In the genomic region with DNA sequence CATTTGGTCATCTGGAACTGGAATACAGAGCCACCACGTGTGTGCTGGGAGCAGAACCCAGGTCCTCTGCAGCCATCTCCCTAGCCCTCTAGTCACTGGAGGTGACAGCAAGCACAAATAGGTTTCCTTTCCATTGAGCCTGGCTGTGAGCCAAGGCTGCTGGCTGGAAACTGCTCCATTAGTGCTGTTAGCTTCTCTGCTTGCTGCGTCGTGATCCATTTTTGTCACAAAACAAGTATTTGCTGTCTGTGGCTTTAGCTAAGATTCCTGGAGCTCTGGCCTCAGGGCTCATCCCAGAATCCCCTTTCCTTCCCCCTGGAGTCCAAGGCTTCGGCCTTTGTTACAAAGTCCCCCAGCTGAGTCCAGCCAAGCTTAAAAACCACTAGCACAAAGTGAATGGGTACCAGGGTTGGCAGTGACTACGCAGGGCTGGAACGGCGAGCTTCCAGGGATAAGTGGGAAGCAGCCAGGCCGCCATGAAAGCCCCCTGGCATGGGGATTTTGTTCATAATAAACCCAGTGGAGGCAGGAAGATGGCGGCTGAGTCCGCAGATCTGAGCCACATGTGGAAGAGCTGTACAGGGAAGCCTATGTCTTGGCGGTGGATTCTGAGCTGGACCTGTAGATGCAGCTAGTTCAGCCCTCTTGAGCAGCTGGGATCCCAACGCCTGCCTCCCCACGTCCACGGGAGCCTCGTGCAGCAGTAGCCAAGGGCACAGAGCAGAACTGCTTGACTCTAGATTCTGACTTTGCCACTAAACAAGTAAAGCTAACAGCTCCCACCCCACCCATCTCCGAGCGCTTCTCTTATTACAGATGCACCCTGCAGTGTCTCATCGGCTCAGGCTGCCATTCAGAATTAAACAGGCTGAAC, we compare ENCODE assay signal across 9 mouse cellular contexts. TPM values are rescaled to one million over a fixed set of nuclear protein-coding genes. Genes with fewer than 3 reads are reported as not detected.
DNase-seq lines count a peak whose midpoint lies in the region; ATAC-seq and TF ChIP-seq lines count a peak whose summit lies in the region.
"Had no signal": no experiment of that assay in that cellular context is flagged by ENCODE, and none has a peak within 500 bp of the region (broad histone marks: within the 10 kb centered on the region; RNA-seq: fewer than 3 reads in every experiment).

No protein-coding gene starts in this region.

- no peak for TF ChIP-seq EP300 in heart, postnatal 0 days (IDR thresholded peaks at IDR 0.05; ENCODE audit: low read depth)

- H3K4me1 ChIP-seq in heart, postnatal 0 days (ENCODE audit: control insufficient read depth, insufficient read depth) = no peaks in the 10 kb centered on the region
- no peaks in the 10 kb centered on the region for H3K4me1 ChIP-seq in limb, embryonic 14.5 days (ENCODE audit: control insufficient read depth, insufficient read depth, low read length)

- WGBS in heart, postnatal 0 days = 55% methylated on average over 18 of the region's 18 CpGs
- WGBS in limb, embryonic 14.5 days = 53% methylated on average over 18 of the region's 18 CpGs

- no peak for TF ChIP-seq CTCF in heart, postnatal 0 days (IDR thresholded peaks at IDR 0.05; ENCODE audit: low read depth)

- intact Hi-C loops in left cerebral cortex, postnatal 10 days (cut with DNase I) = no loop called here
- intact Hi-C loops in left cerebral cortex, postnatal 25 days (cut with DNase I) = no loop called here
- intact Hi-C loops in gastrocnemius, postnatal 14 days (cut with DNase I; ENCODE audit: low total_unique reads) = no loop called here

- no peak overlapping the region for H3K4me3 ChIP-seq in heart, postnatal 0 days (ENCODE audit: low read depth, low read length)
- no peak overlapping the region for H3K4me3 ChIP-seq in limb, embryonic 14.5 days (replicated peaks; ENCODE audit: low read length)

- TF ChIP-seq POLR2A in limb, embryonic 14.5 days (IDR thresholded peaks at IDR 0.05; ENCODE audit: borderline replicate concordance, extremely low read depth, insufficient read depth, insufficient read length) = no peak

- no peaks in the 10 kb centered on the region for H3K27me3 ChIP-seq in heart, postnatal 0 days (ENCODE audit: control insufficient read depth, insufficient read depth, low read length)
- no peaks in the 10 kb centered on the region for H3K27me3 ChIP-seq in limb, embryonic 14.5 days (ENCODE audit: control insufficient read depth, insufficient read depth, low read length)

- peak overlapping the region; percentile 44 for H3K27ac ChIP-seq in heart, postnatal 0 days (ENCODE audit: low read depth)
- H3K27ac ChIP-seq in limb, embryonic 14.5 days (replicated peaks; ENCODE audit: low read depth, low read length) = peak overlapping the region; percentile 59

- no peaks in the 10 kb centered on the region for H3K9me3 ChIP-seq in heart, postnatal 0 days (replicated peaks; ENCODE audit: control insufficient read depth, low read length)
- H3K9me3 ChIP-seq in limb, embryonic 14.5 days (ENCODE audit: control insufficient read depth, low read length) = no peaks in the 10 kb centered on the region

- DNase-seq in left cerebral cortex, postnatal 10 days (ENCODE audit: extremely low spot score in 1 of 2, low spot score in 2 of 2) = peak; percentile 50 to 53
- DNase-seq in left cerebral cortex, postnatal 25 days (ENCODE audit: low spot score in 2 of 2) = no peak
- peak; percentile 72 for DNase-seq in ZHBTc4 (ENCODE audit: low read depth, low spot score)
- no peak for DNase-seq in heart, postnatal 0 days (ENCODE audit: low spot score)
- peak; percentile 67 for DNase-seq in limb, embryonic 14.5 days (ENCODE audit: low spot score)
- DNase-seq in gastrocnemius, postnatal 14 days = no peak
- no peak for DNase-seq in ovary, postnatal 14 days (ENCODE audit: low spot score)
- no peak for DNase-seq in thymus, postnatal 0 days (ENCODE audit: low spot score)

- H3K4me2 ChIP-seq in heart, postnatal 0 days (ENCODE audit: low read depth, low read length) = no peak overlapping the region
- no peak overlapping the region for H3K4me2 ChIP-seq in limb, embryonic 14.5 days (replicated peaks; ENCODE audit: low read depth, low read length, severe bottlenecking)

- H3K9ac ChIP-seq in heart, postnatal 0 days (replicated peaks; ENCODE audit: low read depth, low read length) = no peak overlapping the region
- H3K9ac ChIP-seq in limb, embryonic 14.5 days (ENCODE audit: low read depth, low read length, severe bottlenecking) = no peak overlapping the region

- ATAC-seq in heart, postnatal 0 days (ENCODE audit: insufficient read depth, low read depth) = no peak
- ATAC-seq in limb, embryonic 14.5 days (ENCODE audit: low FRiP score, low read depth) = no peak

- peaks cover 56% of the 10 kb centered on the region for H3K36me3 ChIP-seq in heart, postnatal 0 days (replicated peaks; ENCODE audit: control insufficient read depth, insufficient read depth, low read length)
- peaks cover 47% of the 10 kb centered on the region for H3K36me3 ChIP-seq in limb, embryonic 14.5 days (ENCODE audit: control insufficient read depth, insufficient read depth, low read length)

RNA-seq across cellular contexts. Expression of a gene that starts 14.3 kb away (rescaled TPM):
- 100 to 1,000 TPM; 308 to 325 TPM for total RNA-seq in left cerebral cortex, postnatal 10 days (2021)
- 100 to 1,000 TPM; 424 to 432 TPM for total RNA-seq in left cerebral cortex, postnatal 25 days (2021)
- 525 and 625 TPM in 2 replicates for total RNA-seq in heart, postnatal 0 days (2014; rRNA removed; ENCODE audit: low replicate concordance)
- 999 and 1,074 TPM in 2 replicates for polyA plus RNA-seq in heart, postnatal 0 days (2015; fragmentation: Nextera tagmentation; extraction: Ambion mirVana)
- 675 and 907 TPM in 2 replicates for polyA plus RNA-seq in limb, embryonic 14.5 days (2012; rRNA removed)
- polyA plus RNA-seq in limb, embryonic 14.5 days (2014; fragmentation: Nextera tagmentation; extraction: Ambion mirVana) = 1,291 and 1,302 TPM in 2 replicates
- total RNA-seq in gastrocnemius, postnatal 14 days (2021) = 100 to 1,000 TPM; 371 to 430 TPM
- polyA plus RNA-seq in thymus, postnatal 0 days (2015; fragmentation: Nextera tagmentation; extraction: Ambion mirVana) = 700 and 780 TPM in 2 replicates

RNA-seq across cellular contexts. Expression of a gene that starts 30.7 kb away (rescaled TPM):
- total RNA-seq in left cerebral cortex, postnatal 10 days (2021) = 10 to 100 TPM; 85.3 to 88.9 TPM
- 100 to 1,000 TPM in 1 of 2 experiments, 10 to 100 TPM in 1; 84.7 to 103 TPM for total RNA-seq in left cerebral cortex, postnatal 25 days (2021)
- total RNA-seq in heart, postnatal 0 days (2014; rRNA removed; ENCODE audit: low replicate concordance) = 13.9 and 17.9 TPM in 2 replicates
- polyA plus RNA-seq in heart, postnatal 0 days (2015; fragmentation: Nextera tagmentation; extraction: Ambion mirVana) = 11.9 and 14.6 TPM in 2 replicates
- 43.3 and 51.3 TPM in 2 replicates for polyA plus RNA-seq in limb, embryonic 14.5 days (2012; rRNA removed)
- 28.5 and 32.3 TPM in 2 replicates for polyA plus RNA-seq in limb, embryonic 14.5 days (2014; fragmentation: Nextera tagmentation; extraction: Ambion mirVana)
- 10 to 100 TPM; 44.4 to 52.1 TPM for total RNA-seq in gastrocnemius, postnatal 14 days (2021)
- 9.8 and 13.6 TPM in 2 replicates for polyA plus RNA-seq in thymus, postnatal 0 days (2015; fragmentation: Nextera tagmentation; extraction: Ambion mirVana)

RNA-seq across cellular contexts. Expression of a gene that starts 49.7 kb away (rescaled TPM):
- not detected for total RNA-seq in left cerebral cortex, postnatal 10 days (2021)
- not detected for total RNA-seq in left cerebral cortex, postnatal 25 days (2021)
- not detected in 2 replicates for total RNA-seq in heart, postnatal 0 days (2014; rRNA removed; ENCODE audit: low replicate concordance)
- not detected in 2 replicates for polyA plus RNA-seq in heart, postnatal 0 days (2015; fragmentation: Nextera tagmentation; extraction: Ambion mirVana)
- polyA plus RNA-seq in limb, embryonic 14.5 days (2012; rRNA removed) = 0.14 and 0.26 TPM in 2 replicates
- 0.14 TPM in 1 of 2 replicates, not detected in the other for polyA plus RNA-seq in limb, embryonic 14.5 days (2014; fragmentation: Nextera tagmentation; extraction: Ambion mirVana)
- total RNA-seq in gastrocnemius, postnatal 14 days (2021) = under 1 TPM in 1 of 2 experiments, not detected in 1; 0.29 TPM
- polyA plus RNA-seq in thymus, postnatal 0 days (2015; fragmentation: Nextera tagmentation; extraction: Ambion mirVana) = 0.30 and 0.93 TPM in 2 replicates
- polyA plus RNA-seq: large intestine, adult 2 months had no signal

Comparison
In these comparisons a context has a peak if more than half of its experiments do, and no peak if none do; other contexts are left out.
1. DNase-seq: peak in left cerebral cortex, postnatal 10 days (2 of 2), ZHBTc4 (single experiment) and limb, embryonic 14.5 days (single experiment); none in left cerebral cortex, postnatal 25 days (0 of 2), heart, postnatal 0 days (single experiment), gastrocnemius, postnatal 14 days (single experiment), ovary, postnatal 14 days (single experiment) and thymus, postnatal 0 days (single experiment).